Mouse (Mus musculus): Measurements from ENCODE around the gene Trim27.

Trim27 gene

DNA sequence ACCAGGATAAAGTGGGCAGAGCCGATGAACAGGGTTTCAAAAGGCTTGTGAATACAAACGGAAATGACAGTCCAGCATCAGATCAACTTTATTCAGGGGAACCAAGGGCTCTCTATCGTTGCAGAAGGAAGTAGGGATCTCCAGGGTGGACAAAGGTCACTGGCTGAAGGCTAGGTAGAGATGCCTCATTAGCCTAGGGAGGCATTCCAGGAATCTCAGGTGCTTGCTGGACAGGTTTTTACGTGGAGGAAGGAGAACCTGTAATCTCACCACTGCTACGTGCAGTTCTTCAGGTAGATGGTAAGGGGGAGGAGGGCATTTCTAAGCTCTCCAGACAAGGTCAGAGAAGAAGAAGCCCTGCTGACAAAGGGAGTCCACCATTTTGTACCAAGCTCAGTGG, 1.6 kb upstream of the Trim27 start:
- no peak; the same call in 1 of the 2 replicates for TF ChIP-seq CTCF (conservative IDR thresholded peaks at IDR 0.05; ENCODE audit: low read length)
- TF ChIP-seq POU5F1 (IDR thresholded peaks at IDR 0.05; ENCODE audit: borderline replicate concordance, low read length) = no peak
- no peak for TF ChIP-seq NANOG (IDR thresholded peaks at IDR 0.05; ENCODE audit: borderline replicate concordance, low read length)
- H3K27me3 ChIP-seq (ENCODE audit: insufficient read depth, low read length) = no peaks in the 10 kb centered on the region
- H3K4me1 ChIP-seq (replicated peaks; ENCODE audit: low read depth, low read length) = peaks cover 63% of the 10 kb centered on the region
- peaks cover 18% of the 10 kb centered on the region for H3K36me3 ChIP-seq (ENCODE audit: insufficient read depth, low read length)
- H3K9me3 ChIP-seq (ENCODE audit: low read length) = no peaks in the 10 kb centered on the region
- H3K4me3 ChIP-seq (replicated peaks; ENCODE audit: low read length) = peak overlapping the region; percentile 24; the same call in 1 of the 2 replicates

DNA sequence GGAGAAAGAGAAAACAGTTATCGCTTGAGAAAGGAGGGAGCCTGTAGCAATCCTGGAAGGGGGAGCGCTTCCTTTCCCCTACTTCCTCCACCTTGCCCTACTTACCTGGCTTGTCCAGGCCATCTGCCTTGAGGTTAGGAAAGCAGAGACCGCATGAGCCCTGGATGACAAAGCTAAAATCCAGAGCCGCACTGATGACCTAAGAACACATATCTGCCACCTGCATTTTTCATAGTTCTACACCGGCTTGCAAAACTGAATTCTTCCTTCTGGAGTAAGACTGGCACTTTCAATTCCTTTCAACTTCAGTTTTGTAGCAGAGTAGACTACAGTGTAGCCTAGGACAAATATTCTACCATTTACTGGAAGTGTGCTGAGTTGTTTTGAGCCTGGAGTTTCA, 881 bp upstream of the Trim27 start:
- H3K27me3 ChIP-seq (ENCODE audit: insufficient read depth, low read length) = no peaks in the 10 kb centered on the region
- H3K4me1 ChIP-seq (replicated peaks; ENCODE audit: low read depth, low read length) = peaks cover 68% of the 10 kb centered on the region
- TF ChIP-seq POU5F1 (IDR thresholded peaks at IDR 0.05; ENCODE audit: borderline replicate concordance, low read length) (no peak), CTCF (conservative IDR thresholded peaks at IDR 0.05; ENCODE audit: low read length) (no peak), NANOG (IDR thresholded peaks at IDR 0.05; ENCODE audit: borderline replicate concordance, low read length) (no peak)
- H3K9me3 ChIP-seq (ENCODE audit: low read length) = no peaks in the 10 kb centered on the region
- H3K36me3 ChIP-seq (ENCODE audit: insufficient read depth, low read length) = peaks cover 25% of the 10 kb centered on the region
- H3K4me3 ChIP-seq (replicated peaks; ENCODE audit: low read length) = peak overlapping the region; percentile 98

DNA sequence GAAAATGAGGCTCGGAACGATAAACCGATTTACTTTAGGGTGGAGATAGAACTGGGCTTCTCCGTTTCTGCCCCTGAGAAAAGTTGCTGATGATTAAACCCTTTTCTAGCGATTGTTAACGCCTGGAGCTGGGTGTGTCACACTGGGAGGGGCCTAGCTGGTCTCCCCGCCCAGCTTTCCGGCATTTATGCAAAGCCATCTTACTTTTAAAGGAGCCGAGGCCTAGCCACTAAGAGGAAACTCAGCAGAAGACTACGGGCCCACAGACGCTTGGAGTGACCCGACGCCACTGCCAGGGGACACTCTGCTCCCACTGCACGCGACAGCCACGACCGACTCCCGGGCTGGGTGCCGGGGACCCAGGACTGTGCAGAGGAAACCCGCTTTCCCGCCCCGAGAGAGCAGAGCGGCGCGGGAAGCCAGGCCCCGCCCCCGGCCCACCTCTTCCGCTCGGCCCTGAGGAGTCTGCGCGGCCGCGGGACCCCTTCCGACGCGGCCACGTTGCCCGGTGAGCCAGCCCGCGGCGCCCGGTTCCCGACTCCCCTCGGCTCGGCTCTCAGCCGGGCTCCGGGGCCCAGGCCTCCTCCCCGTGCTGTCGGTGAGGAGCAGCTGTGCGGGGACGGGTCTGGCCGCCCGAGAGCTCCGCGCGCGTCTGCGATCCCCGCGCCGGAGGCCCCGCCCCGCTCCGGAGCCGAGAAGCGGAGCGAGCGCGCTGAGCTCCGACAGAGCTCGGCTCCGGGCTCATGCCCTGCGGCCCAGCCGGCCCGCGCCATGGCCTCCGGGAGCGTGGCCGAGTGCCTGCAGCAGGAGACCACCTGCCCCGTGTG, 692 bp downstream of the Trim27 start:
- H3K4me3 ChIP-seq (replicated peaks; ENCODE audit: low read length) = peak overlapping the region; percentile 98
- no peaks in the 10 kb centered on the region for H3K27me3 ChIP-seq (ENCODE audit: insufficient read depth, low read length)
- no peak for TF ChIP-seq CTCF (conservative IDR thresholded peaks at IDR 0.05; ENCODE audit: low read length)
- no peak for TF ChIP-seq NANOG (IDR thresholded peaks at IDR 0.05; ENCODE audit: borderline replicate concordance, low read length)
- peak; percentile 55; the same call in 1 of the 2 replicates for TF ChIP-seq POU5F1 (IDR thresholded peaks at IDR 0.05; ENCODE audit: borderline replicate concordance, low read length)
- no peaks in the 10 kb centered on the region for H3K9me3 ChIP-seq (ENCODE audit: low read length)
- H3K36me3 ChIP-seq (ENCODE audit: insufficient read depth, low read length) = peaks cover 40% of the 10 kb centered on the region
- H3K4me1 ChIP-seq (replicated peaks; ENCODE audit: low read depth, low read length) = peaks cover 68% of the 10 kb centered on the region

DNA sequence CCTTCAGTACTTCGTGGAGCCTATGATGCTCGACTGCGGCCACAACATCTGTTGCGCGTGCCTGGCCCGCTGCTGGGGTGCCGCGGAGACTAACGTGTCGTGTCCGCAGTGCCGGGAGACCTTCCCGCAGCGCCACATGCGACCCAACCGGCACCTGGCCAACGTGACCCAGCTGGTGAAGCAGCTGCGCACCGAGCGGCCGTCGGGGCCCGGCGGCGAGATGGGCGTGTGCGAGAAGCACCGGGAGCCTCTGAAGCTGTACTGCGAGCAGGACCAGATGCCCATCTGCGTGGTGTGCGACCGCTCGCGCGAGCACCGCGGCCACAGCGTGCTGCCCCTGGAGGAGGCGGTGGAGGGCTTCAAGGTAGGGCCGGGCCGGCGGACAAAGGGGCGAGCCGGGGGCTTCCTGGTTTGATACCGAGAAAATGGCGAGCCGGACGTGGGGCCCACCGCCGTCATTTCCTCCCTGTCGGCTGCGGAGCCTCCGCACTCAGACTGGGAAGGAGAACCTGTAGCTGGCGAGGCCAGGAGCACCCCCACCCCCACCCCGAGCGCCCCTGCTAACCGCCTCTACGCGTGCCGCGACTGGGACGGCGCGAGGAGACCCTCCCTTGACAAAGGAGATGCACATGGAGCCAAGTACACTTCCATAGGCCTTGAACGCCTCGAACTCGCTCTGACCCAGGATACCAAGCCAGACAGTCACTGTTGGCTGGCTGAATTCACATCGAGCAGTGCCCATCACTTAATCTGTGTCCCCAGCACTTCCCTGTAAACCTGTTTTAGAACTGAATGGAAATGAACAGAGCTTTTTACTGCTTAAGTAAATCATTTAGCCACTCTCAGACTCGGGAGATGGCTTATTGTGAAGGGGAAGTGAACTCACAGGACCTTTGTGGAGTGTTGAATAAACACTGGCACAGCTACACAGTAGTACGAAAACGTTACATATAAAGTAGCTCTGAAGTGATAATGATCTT, 1.6 kb downstream of the Trim27 start:
- Histone ChIP-seq H3K4me1 (replicated peaks; ENCODE audit: low read depth, low read length) (peaks cover 75% of the 10 kb centered on the region), H3K4me3 (replicated peaks; ENCODE audit: low read length) (peak overlapping the region; percentile 98), H3K36me3 (ENCODE audit: insufficient read depth, low read length) (peaks cover 49% of the 10 kb centered on the region), H3K27me3 (ENCODE audit: insufficient read depth, low read length) (no peaks in the 10 kb centered on the region), H3K9me3 (ENCODE audit: low read length) (no peaks in the 10 kb centered on the region)
- TF ChIP-seq NANOG (IDR thresholded peaks at IDR 0.05; ENCODE audit: borderline replicate concordance, low read length) = no peak
- no peak for TF ChIP-seq CTCF (conservative IDR thresholded peaks at IDR 0.05; ENCODE audit: low read length)
- no peak for TF ChIP-seq POU5F1 (IDR thresholded peaks at IDR 0.05; ENCODE audit: borderline replicate concordance, low read length)

DNA sequence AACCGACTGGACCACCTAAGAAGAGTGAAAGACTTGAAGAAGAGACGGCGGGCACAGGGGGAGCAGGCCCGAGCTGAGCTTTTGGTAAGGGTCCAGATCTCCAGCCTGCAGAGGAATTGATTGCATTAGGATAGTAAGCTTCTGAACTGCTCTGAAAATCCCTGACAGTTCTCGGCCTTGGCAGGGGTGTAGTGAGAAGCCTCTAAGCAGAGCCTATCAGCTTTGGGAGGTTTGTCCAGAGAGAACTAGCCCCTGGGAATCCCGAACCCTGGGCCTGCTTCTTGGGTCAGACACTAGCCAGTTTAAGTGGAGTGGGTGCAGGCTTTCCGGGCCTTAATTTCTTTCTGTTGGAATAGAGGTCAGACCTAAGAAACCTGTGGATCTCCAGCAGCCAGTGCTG, 2.8 kb downstream of the Trim27 start:
- Histone ChIP-seq H3K9me3 (ENCODE audit: low read length) (no peaks in the 10 kb centered on the region), H3K4me1 (replicated peaks; ENCODE audit: low read depth, low read length) (peaks cover 77% of the 10 kb centered on the region), H3K27me3 (ENCODE audit: insufficient read depth, low read length) (no peaks in the 10 kb centered on the region), H3K4me3 (replicated peaks; ENCODE audit: low read length) (peak overlapping the region; percentile 98), H3K36me3 (ENCODE audit: insufficient read depth, low read length) (peaks cover 61% of the 10 kb centered on the region)
- no peak for TF ChIP-seq POU5F1 (IDR thresholded peaks at IDR 0.05; ENCODE audit: borderline replicate concordance, low read length)

DNA sequence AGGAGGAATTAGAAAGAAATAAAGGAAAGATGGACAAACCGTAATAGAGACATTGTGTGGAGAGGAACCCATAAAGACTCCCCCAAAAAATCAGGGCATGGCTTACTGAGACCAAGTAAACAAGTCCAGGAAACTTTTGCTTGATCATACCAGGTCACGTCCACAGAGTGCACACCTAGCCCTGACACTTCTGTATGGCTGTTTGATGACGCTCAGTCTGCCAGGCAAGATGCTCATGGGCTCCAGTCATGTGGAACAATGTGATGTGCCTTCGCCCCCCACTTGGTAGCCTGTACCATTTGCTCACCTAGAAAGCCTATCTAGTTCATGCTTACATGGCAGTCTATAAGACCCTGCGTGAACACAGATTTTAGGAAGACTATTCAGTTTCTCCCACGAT, 3.8 kb downstream of the Trim27 start:
- Histone ChIP-seq H3K27me3 (ENCODE audit: insufficient read depth, low read length) (no peaks in the 10 kb centered on the region), H3K4me3 (replicated peaks; ENCODE audit: low read length) (0 out of 2 replicates have a peak overlapping the region, but pooled peaks have one; percentile 98), H3K9me3 (ENCODE audit: low read length) (no peaks in the 10 kb centered on the region), H3K4me1 (replicated peaks; ENCODE audit: low read depth, low read length) (peaks cover 66% of the 10 kb centered on the region), H3K36me3 (ENCODE audit: insufficient read depth, low read length) (peaks cover 72% of the 10 kb centered on the region)
- no peak for TF ChIP-seq NANOG (IDR thresholded peaks at IDR 0.05; ENCODE audit: borderline replicate concordance, low read length)
- no peak for TF ChIP-seq CTCF (conservative IDR thresholded peaks at IDR 0.05; ENCODE audit: low read length)
- no peak for TF ChIP-seq POU5F1 (IDR thresholded peaks at IDR 0.05; ENCODE audit: borderline replicate concordance, low read length)

DNA sequence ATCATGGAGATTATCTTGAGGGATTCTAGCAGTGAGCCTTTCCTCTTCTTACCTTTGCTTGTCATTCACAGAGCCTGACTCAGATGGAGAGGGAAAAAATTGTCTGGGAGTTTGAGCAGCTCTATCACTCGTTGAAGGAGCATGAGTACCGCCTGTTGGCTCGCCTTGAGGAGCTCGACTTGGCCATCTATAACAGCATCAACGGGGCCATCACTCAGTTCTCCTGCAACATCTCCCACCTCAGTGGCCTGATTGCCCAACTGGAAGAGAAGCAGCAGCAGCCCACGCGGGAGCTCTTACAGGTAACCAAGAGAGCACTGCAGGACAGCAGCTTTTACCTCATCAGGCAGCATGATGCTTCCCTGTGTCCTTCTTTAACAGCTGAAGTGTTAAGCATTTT, 4.4 kb downstream of the Trim27 start:
- H3K9me3 ChIP-seq (ENCODE audit: low read length) = no peaks in the 10 kb centered on the region
- no peak overlapping the region for H3K4me3 ChIP-seq (replicated peaks; ENCODE audit: low read length)
- TF ChIP-seq CTCF (conservative IDR thresholded peaks at IDR 0.05; ENCODE audit: low read length) = no peak
- no peak for TF ChIP-seq POU5F1 (IDR thresholded peaks at IDR 0.05; ENCODE audit: borderline replicate concordance, low read length)
- no peak for TF ChIP-seq NANOG (IDR thresholded peaks at IDR 0.05; ENCODE audit: borderline replicate concordance, low read length)

DNA sequence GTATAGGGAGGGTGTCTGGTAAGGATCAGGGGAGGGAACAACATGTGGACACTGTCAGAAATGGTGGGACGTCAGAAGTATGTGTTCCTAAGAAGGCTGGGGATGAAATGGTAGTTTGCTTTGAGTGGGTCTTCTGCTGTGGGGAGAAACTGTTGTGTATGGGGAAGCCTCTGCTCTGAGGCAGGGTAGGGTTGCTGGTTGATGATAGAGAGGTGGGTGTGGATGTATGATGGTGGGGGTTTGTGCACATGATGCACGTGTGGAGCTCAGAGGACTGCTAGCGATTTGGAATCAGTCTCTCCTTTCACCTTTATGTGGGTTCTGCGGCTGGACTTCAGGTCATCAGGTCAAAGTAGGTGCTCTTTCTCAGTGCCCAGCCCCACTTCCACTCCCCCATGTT, 6.3 kb downstream of the Trim27 start:
- H3K4me1 ChIP-seq (replicated peaks; ENCODE audit: low read depth, low read length) = peaks cover 56% of the 10 kb centered on the region
- H3K4me3 ChIP-seq (replicated peaks; ENCODE audit: low read length) = 0 out of 2 replicates have a peak overlapping the region, but pooled peaks have one; percentile 14
- TF ChIP-seq POU5F1 (IDR thresholded peaks at IDR 0.05; ENCODE audit: borderline replicate concordance, low read length) (no peak), NANOG (IDR thresholded peaks at IDR 0.05; ENCODE audit: borderline replicate concordance, low read length) (no peak), CTCF (conservative IDR thresholded peaks at IDR 0.05; ENCODE audit: low read length) (no peak)
- H3K36me3 ChIP-seq (ENCODE audit: insufficient read depth, low read length) = peaks cover 96% of the 10 kb centered on the region
- no peaks in the 10 kb centered on the region for H3K9me3 ChIP-seq (ENCODE audit: low read length)
- H3K27me3 ChIP-seq (ENCODE audit: insufficient read depth, low read length) = no peaks in the 10 kb centered on the region

More for the DNA sequence above, 4.4 kb downstream of the Trim27 start:
- peaks cover 60% of the 10 kb centered on the region for H3K4me1 ChIP-seq (replicated peaks; ENCODE audit: low read depth, low read length)
- peaks cover 78% of the 10 kb centered on the region for H3K36me3 ChIP-seq (ENCODE audit: insufficient read depth, low read length)
- H3K27me3 ChIP-seq (ENCODE audit: insufficient read depth, low read length) = no peaks in the 10 kb centered on the region

All from E14TG2a.4 (cell line).